Mouse (Mus musculus): ENCODE data around the gene Zbtb12. TPM values are rescaled to one million over a fixed set of nuclear protein-coding genes. Genes with fewer than 3 reads are reported as not detected.
A peak's percentile ranks its signal among the peaks of the same experiment; 100 is the strongest.
"Not testable (repeated sequence)": the region's sequence is repeated elsewhere in the genome, so short reads cannot be mapped to it uniquely, and the experiment has no call there.

Gene Zbtb12
- total RNA-seq (2021): 1 to 10 TPM; 7.9 TPM

DNA sequence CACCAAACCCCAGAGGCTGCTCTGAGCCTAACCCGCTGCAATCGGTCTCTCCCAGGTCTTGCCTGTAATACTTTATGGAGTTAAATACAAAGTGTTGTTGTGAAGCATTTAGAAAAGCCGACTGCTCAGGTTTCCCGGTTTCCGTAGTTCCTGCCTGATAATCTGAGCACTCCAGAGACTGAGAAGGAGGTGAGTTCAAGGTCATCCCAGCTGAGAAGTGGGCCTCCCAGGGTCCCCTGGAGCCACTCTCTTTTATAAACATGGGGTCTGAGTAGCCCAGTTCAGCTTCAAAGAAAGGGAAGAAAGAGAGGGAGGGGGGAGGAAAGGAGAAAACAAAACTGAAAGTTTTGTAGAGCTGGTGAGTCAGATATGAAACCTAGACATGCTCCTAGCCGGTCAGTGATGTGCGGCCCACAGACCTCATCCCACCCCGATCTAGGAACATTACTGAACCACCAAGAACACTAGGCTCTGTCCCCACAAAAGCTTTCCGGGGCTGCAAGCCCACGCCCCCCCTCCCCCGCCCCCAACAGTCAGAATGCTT is at the start of gene Zbtb12:
Zbtb12 (plus strand) TSS at position 148 of the 544 bp plus-strand sequence.
- DNase-seq: no peak

DNA sequence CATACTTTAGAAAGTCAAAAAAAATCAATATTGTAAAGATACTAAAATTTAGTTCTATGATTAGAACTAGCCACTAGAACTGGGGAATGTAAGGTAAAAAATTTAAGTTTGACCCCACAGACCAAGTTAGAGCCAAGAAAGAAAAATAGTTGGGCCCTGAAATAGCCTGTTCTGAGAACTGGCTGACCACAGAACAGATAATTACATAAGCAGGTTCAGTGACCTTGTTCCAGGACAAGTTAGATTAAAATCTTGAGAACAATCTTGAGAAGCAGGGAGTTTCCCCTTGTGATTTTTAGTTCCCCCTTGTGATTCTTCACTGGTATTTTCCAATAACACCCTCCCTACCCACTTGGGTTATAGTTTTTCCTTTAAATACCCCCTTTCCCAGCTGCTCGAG is 48.5 kb upstream of the Zbtb12 start:
- DNase-seq: not testable (repeated sequence)

DNA sequence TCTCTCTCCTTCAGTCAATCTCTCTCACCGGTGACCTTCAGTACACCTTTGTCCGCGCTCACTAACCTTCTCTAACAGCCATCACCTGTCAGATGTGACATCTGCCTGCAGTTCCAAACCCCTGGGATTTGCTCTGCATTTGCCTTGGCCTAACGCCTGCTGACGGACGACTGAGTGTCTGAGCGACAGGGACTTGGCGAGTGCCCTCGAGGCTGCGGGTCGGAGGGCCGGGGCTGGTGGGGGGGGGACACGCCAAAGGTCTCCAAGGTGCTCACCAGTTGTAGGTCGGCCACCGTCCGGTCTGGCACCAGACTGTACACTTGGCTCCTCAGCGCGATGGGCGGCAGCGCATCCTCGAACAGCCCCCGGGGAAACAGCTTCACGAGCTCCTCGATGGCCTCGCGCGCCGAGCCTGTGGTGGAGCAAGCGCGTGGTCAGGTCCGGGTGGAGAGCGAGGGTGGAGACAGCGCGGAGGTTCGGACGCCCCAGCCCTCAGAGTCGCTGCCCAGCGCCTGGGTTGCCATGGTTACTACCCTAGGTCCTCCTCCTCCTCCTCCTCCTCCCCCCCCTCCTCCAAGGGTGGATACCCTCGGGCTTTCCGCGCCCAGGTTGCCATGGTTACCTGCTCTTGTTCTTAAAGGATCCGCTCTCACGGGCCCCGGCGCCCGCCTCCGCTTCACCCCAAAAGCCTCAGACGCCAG is 43.0 kb upstream of the Zbtb12 start:
- DNase-seq: no peak

DNA sequence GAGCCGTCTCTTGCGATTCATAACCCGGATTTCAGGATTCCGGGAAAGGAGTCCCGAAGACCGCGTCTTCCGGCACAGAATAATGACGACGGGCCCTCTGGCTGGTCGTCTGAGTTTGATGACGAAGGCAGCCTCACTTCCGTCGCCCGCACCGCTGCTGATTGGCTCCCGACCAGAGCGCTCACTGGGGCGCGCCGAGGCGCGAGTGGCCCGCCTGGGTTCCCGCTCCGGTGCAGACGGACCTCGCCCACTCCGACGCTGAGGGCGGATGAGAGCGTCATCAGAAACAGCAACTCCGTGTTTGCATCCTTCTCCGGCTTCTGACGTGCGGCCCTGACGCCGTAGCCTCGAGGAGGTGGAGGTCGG is 42.4 kb upstream of the Zbtb12 start, which contains the start of the genes Stk19 and Dxo:
Stk19 (minus strand) TSS at position 90 of the 366 bp plus-strand sequence.
Dxo (plus strand) TSS at position 164 of the 366 bp plus-strand sequence.
- DNase-seq: peak; percentile 97

DNA sequence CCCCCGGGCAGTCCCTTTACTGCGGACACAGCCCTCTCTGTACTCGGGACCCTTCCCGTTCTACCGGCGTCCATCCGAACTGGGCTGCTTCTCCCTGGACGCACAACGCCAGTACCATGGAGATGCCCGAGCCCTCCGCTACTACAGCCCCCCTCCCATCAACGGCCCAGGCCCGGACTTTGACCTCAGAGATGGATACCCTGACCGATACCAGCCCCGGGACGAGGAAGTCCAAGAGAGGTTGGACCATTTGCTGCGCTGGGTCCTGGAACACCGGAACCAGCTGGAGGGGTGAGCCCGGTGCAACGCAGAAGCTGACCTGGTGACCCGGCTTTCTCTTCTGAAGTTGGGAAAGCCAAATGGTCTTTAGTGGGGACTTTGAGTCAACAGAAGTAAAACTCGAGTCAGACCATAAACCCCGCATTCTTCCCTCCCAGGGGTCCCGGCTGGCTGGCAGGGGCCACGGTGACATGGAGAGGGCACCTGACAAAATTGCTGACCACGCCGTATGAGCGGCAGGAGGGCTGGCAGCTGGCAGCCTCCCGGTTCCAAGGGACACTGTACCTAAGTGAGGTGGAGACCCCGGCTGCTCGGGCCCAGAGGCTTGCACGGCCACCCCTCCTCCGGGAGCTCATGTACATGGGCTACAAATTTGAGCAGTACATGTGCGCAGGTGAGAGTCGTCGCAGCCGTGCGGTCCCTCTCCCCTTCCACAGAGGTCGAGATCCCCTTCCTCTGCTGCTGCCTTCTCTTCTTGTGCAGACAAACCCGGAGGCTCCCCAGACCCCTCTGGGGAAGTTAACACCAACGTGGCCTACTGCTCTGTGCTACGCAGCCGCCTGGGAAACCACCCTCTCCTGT is 41.6 kb upstream of the Zbtb12 start:
- DNase-seq: peak; percentile 25

DNA sequence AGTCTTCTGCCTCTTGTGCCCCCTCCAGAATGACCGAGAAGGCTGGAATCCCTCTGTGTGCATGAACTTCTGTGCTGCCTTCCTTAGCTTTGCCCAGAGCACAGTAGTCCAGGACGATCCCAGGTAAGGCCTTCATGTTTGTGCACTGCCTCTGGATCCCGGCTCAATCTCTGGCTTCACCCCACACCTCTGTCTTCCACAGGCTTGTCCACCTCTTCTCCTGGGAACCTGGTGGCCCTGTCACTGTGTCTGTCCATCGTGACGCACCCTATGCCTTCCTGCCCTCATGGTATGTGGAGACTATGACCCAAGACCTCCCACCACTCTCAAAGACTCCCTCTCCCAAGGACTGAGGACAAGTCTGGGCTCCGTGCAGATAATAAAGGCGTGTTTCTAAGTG is 40.5 kb upstream of the Zbtb12 start:
- DNase-seq: no peak

DNA sequence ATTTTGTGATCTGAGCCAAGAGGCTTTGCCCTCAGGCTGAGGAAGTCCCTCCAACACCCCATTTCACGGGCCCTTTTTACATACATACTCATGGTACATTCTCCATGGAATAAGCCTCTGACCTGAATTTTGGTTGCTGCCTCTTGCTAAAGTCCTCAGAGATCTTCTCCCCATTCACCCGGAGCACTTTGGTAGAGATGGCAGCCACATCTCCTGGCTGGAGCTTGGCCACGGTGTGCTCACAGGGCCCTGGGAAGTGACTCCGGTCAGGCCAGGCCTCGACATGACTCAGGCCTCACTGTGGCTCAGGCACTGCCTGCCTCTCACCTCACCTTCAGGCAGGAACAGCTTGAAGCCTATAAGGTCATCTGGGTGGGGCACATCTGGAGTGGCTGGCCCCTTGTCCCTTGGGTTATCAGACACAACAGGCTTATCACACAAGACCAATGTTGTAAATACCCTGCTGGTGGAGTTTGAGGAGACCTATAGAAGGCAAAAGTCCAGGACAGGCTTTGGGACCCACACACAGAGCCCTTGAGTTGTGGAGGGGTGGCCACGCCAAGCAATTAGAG is 38.5 kb upstream of the Zbtb12 start:
- no peak for DNase-seq

DNA sequence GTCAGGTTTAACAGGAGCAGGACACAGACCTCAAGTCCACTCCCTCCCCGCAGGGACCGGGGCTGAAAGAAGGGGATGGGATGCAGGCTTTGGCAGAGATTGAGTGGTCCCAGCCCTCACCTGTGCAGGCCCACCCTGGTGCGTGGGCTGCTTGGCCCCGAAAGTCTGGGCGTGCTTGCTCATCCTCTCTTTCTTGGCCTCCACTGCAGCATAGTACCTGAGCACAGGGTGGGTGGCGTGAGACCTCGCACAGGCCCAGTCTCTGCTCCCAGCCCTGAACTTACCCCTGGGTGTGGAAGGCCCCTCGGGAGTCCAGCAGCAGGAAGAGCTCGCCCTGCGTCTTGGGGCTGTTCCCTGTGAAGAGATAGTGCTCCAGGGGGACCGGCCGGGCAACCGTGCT is 34.4 kb upstream of the Zbtb12 start:
- no peak for DNase-seq

DNA sequence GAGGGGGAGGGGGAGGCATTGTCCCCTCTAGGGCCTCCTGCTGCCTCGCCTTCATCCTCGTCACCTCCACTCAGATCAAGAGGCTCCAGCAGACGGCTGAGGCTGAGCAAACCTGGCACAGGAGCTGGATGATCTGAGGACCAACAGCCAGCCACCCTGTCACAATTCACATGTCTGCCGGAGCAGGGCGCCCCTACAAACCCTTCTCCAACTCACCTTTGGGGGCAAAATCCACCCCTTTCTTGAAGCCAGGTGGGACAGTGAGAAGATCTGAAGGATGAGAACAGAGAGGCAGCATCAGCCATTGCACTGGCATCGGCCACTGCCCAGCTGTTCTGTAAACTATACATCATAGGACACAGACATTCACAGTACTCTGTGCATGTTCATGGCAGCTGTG is 32.1 kb upstream of the Zbtb12 start:
- no peak for DNase-seq

DNA sequence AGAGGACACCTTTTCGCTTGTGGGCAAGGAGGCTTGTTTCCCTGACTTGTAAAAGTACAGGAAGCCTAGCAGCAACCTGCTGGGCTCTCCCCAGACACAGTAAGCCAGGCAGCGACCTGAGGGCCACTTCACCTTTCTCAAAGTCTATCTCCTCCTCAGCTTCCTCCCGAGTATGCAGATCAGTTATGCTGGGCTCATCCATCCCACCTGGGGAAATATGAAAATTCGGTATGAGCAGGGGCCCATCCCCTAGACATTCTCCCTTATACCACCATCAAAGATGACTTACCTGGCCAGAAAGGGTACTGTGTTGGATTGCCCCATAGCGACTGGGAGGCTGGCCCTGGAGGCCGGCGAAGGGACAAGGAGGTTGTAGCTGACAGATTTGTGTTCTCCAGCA is 31.7 kb upstream of the Zbtb12 start:
- no peak for DNase-seq

DNA sequence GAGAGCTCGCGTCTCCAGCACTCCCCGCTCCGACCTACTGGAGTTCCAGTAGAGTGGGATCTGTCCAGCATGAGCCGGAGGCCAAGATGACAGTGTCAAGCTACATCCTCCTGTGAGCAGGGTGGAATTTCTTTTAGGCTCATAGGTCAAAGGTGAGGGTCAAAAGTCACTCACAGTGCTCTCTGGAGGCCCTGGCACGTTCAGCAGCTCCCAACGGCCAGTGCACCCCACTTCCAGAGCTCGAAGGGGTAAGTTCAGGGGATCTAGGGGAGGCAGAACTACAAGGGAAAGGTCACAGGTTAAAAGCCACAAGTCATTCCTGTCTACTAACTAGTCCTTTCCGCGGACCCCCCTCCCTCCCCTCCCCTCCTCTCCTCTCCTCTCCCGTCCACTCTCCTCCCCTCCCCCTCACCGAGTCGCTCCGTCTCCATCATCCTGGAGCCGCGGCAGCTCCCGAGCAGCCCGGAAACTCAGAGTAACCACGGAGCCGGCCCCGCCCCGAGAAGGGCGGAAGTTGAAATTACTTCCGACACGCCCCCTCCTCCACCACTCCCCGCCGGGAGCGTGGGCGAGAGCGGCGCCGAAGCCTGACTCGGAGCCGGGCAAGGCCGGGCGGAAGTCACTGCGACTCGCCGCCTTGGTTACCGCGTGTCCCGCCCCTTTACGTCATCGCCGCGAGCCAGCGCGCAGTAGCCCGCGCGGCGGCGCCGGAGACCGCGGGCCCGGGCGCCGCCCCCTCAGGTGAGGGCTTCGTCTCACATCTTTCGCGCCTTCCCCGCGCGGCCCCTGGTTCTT is 29.4 kb upstream of the Zbtb12 start, which contains the start of the genes Skiv2l and Nelfe:
Skiv2l (minus strand) TSS at position 489 of the 795 bp plus-strand sequence.
Nelfe (plus strand) TSS at position 670 of the 795 bp plus-strand sequence.
- peak; percentile 98 for DNase-seq

DNA sequence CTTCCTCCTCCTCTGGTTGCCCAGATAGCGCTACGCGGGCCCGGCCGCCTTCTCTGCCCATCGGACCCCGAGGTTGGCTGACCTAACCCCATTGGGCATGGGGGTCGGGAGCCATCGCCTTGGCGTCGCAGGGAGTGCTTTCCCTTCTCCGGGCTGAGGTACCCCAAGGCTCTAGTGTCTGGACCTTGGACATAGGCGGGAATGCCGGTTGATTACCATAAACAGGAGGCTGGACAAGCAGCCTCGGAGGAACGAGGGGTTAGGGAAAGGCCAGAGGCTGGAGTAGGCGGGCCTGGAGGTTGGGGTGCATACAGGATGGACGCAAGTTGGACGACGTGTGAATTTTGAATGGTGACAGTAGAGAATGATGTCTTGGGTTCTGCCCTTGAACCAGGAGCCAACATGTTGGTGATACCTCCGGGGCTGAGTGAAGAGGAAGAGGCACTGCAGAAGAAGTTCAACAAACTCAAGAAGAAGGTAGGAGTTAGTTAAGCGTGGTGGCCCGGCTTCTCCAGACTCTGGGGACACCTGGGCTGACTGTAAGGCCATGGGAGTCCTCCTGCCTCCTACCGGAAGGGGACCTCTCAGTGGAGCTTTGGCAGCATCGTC is 28.7 kb upstream of the Zbtb12 start:
- no peak for DNase-seq

DNA sequence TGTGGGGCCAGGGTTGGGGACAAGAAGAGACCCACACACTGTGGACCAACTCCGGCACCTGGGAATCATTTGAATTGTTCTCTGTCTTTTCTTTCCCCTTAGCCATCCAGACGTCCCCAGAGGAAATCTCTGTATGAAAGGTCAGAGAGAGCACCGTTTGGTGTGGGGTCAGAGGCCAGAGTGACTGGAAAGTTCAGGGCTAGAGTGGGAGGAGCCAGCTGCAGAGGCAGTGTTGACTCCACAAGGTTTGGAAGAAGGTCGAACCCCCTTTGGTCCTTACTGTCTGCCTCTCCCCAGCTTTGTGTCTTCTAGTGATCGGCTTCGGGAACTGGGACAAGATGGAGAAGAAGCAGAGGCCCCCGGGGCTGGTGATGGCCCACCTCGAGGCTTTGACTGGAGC is 25.8 kb upstream of the Zbtb12 start:
- DNase-seq: no peak

DNA sequence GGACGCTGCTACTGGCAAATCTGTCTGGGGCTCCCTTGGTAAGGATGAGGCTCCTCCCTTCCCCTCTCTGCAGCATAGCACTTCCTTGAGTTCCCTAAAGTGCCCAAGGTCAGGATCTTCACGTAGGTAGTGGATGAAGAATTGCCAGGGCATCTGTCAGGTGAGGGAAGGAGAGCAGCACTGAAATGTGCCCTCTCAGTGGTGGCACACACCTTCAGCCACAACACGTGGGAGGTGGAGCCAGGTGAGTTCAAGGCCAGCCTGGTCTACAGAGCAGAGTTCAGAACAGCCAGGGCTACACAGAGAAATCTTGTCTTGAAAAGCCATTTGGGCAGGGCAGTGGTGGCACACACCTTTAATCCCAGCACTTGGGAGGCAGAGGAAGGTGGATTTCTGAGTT is 24.5 kb upstream of the Zbtb12 start:
- DNase-seq: no peak

DNA sequence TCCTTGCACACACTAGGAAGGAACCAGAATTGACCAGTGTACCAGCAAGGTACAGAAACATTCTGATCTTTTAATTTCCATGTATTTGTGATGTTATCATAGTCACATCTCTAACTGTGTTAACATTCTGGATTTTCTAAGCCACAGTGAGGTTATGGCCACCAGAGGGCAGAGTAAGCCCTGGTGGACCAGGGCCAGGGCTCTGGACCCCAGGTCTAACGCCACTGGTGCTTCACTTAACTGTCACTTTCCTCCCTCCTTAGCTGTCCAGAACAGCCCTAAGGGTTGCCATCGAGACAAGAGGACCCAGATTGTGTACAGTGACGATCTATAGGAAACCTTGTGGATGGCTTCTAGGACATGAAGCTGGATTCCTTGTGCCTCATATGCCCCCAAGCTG is 23.5 kb upstream of the Zbtb12 start:
- DNase-seq: peak; percentile 67

DNA sequence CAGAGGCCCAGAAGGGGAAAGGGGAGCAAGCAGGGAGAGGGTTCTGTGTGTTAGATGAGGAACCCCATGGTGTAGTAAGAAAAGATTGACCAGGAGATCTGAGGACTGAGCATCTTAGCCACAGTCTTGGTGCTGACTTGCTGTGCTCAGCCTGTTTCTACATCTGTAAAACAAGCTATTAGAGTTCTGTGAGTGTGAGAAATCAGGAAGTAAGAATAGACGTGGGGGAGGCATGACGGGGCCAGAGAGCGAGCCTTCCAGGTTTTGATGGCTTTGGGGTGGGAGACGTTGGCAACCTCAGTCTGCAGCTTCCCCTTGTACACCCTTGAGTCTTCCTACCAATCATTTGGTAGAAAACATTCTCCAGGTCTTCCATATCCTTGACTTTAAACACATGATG is 20.6 kb upstream of the Zbtb12 start:
- DNase-seq: no peak

DNA sequence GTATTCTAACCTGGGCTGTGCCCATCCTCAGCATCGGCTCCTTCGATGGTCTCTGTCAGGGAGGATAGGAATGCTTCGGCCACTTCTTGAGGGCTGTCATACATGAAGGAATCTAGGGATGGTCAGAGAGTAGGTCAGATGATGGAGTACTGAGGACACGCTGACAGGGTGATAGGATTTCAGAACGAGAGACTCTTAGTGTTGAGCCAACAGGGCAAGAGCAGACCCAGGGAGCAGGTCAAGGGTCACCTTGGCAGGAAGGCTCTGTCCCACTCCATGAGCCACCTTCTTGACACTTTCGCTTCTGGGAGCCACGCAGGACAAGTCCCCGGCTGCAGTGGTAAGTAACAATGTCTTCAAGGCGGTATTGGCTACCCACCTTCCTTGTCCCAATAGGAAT is 18.8 kb upstream of the Zbtb12 start:
- DNase-seq: no peak

DNA sequence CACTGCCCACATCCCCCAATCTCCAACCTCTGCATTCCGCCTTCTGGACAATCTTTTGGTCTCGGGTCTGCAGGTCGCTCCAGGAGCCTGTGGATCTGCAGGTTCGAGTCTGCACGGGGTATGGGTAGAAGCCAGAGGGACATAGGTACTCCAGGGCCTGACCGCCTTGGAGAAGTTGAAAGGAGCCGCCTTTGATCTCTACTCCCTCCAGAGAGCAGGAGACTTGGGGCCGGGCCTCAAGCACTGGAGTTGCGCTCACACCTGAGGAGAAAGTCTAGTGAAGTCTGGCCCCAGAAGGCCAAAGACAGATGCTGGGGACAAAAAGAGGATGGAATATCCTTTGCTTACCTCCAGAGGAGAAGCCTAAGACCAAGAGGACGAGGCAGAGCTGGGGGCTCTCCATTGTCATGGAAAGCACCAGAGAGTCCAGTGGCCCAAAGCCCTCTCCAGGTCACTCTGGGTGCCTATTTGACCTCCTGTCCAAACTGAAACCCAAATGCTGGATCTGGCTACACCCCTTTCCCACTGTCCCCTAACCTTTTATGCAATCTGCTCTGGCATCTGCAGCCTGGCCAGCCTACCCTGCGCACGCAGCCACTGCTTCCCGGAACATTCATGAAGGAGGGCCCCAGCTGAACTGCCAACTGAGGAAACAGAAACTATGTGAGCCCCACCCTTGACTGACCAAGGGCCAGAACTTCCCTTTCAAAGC is 17.4 kb upstream of the Zbtb12 start:
- no peak for DNase-seq

DNA sequence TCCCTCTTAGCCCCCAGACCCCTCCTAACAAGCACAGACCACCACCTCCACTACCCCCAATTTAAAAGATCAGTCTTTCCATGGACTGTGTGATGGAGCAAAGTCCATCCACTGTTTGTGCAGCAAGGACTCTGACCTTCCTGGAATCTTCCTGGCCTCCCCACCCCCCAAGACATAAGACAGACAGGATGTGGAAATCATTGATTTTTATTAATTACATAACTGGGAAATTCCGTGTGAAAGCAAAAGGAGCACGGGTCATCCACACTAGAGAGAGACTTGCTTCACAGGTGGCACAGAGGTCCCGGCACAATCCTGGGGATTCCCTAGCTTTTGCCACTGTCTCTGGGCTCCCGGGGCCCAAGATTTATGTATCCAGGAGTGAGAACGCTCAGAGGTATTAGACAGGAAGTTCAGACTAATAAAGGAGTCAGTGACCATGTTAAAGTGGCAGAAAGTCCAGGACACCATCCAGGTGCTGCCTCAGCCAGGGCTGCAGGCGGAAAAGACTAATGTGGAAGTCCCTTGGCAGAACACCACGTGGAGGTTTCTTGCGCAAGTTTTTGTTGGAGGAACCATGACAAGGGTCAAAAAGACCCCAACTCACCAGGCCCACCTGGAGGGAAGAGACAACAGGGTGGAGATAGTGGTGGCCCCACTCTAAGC is 16.7 kb upstream of the Zbtb12 start, which contains the start of gene Cfb:
Cfb (minus strand) TSS at position 103 of the 666 bp plus-strand sequence.
- DNase-seq: no peak

DNA sequence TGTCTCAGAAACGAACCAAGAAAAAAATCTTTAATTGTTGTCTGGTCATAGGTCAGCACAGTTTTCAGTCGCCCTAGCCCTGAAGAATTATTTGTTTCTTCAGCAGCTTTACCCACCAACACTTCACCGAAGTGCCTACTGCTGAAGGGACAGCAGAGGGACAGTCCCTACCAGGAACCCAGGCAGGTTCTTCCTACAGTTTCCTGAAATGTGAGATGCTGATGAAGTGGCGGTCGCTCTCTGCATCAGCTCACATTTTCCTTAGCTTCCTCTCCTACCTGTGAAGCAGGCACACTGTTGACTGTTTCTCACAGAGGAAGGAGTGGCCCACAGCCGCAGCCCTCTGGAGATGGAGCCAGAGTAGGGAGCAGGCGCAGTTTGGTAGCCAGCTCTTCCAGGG is 13.3 kb upstream of the Zbtb12 start:
- DNase-seq: no peak

All from heart, postnatal 4 days (tissue).